Mouse (Mus musculus) midbrain, embryonic 15.5 days (tissue): ENCODE results near the gene Olfr1342. TPM values are rescaled to one million over a fixed set of nuclear protein-coding genes. Genes with fewer than 3 reads are reported as not detected.

Experiments used
- ATAC-seq: fragments of 200-750 bp; cut with Nextera tagmentation; replicated peaks from 2 replicates; pipeline ENCODE4 v1.8.0; 2017; ENCODE audit warnings: moderate TSS enrichment
- H3K27ac ChIP-seq: fragments of 300-500 bp; sonication (generic); 2 replicates; pipeline ENCODE4 v1.5.1; 2015; ENCODE audit warnings: mild to moderate bottlenecking, inconsistent platforms
- H3K27me3 ChIP-seq: fragments of 300-500 bp; sonication (generic); replicated peaks from 2 replicates; pipeline ENCODE4 v1.6.1; 2015; ENCODE audit warnings: inconsistent platforms
- H3K36me3 ChIP-seq: fragments of 300-500 bp; sonication (generic); replicated peaks from 2 replicates; pipeline ENCODE4 v1.6.1; 2015; ENCODE audit warnings: inconsistent platforms
- H3K4me1 ChIP-seq: fragments of 300-500 bp; sonication (generic); 2 replicates; pipeline ENCODE4 v1.6.1; 2015; ENCODE audit warnings: inconsistent platforms
- H3K4me2 ChIP-seq: fragments of 300-500 bp; sonication (generic); 2 replicates; pipeline ENCODE4 v1.6.1; 2015; ENCODE audit warnings: inconsistent platforms, mild to moderate bottlenecking, moderate library complexity
- H3K4me3 ChIP-seq: fragments of 300-500 bp; sonication (generic); 2 replicates; pipeline ENCODE4 v1.5.1; 2015; ENCODE audit warnings: mild to moderate bottlenecking, inconsistent platforms
- H3K9ac ChIP-seq: fragments of 300-500 bp; sonication (generic); 2 replicates; pipeline ENCODE4 v1.6.1; 2015; ENCODE audit warnings: mild to moderate bottlenecking, inconsistent platforms
- H3K9me3 ChIP-seq: fragments of 300-500 bp; sonication (generic); 2 replicates; pipeline ENCODE4 v1.6.1; 2016; ENCODE audit warnings: inconsistent platforms
- WGBS: fragments of 180-500 bp; shearing (Covaris S2); methylation state at CpG from one replicate; pipeline ENCODE4 v1.1.7; 2015; ENCODE audit warnings: mixed read lengths; 5-methylcytosine and 5-hydroxymethylcytosine counted together
- polyA plus RNA-seq: library from polyadenylated mRNA; unstranded; fragments of >200 nt; fragmentation: Nextera tagmentation; extraction: Ambion mirVana; gene quantifications from 2 replicates; pipeline ENCODE4 v1.2.1, GENCODE M21; 2015

Olfr1342 gene
- polyA plus RNA-seq, 1 experiment from 2014 or later: not detected

- no peak within 1 kb of the TSS for H3K4me2 ChIP-seq
- no peaks in the 10 kb centered on the region for H3K36me3 ChIP-seq
- ATAC-seq: no peak
- H3K9ac ChIP-seq: no peak within 1 kb of the TSS
- H3K4me1 ChIP-seq: no peaks in the 10 kb centered on the region
- H3K27me3 ChIP-seq: no peaks in the 10 kb centered on the region
- no peak within 1 kb of the TSS for H3K27ac ChIP-seq
- H3K9me3 ChIP-seq: no peaks in the 10 kb centered on the region
- H3K4me3 ChIP-seq: no peak within 1 kb of the TSS
These were observed 33.9 kb downstream of the Olfr1342 start, which contains the start of gene Olfr62 for GRCm38 (mm10) chr4:118658652-118659051. TSS of gene Olfr62 (plus strand) at chr4:118658952.

- no peaks in the 10 kb centered on the region for H3K27me3 ChIP-seq
- H3K4me1 ChIP-seq: no peaks in the 10 kb centered on the region
- no peak for ATAC-seq
- no peak overlapping the region for H3K27ac ChIP-seq
- H3K9ac ChIP-seq: no peak overlapping the region
- H3K9me3 ChIP-seq: no peaks in the 10 kb centered on the region
- H3K36me3 ChIP-seq: no peaks in the 10 kb centered on the region
- no peak overlapping the region for H3K4me2 ChIP-seq
- 7% methylated on average over 2 of the region's 2 CpGs for WGBS
- H3K4me3 ChIP-seq: no peak overlapping the region
These were observed 47.3 kb downstream of the Olfr1342 start for GRCm38 (mm10) chr4:118645234-118645633.

- H3K4me2 ChIP-seq: no peak overlapping the region
- no peak for ATAC-seq
- H3K4me3 ChIP-seq: no peak overlapping the region
- no peak overlapping the region for H3K9ac ChIP-seq
- H3K4me1 ChIP-seq: no peaks in the 10 kb centered on the region
- no peaks in the 10 kb centered on the region for H3K27me3 ChIP-seq
- H3K9me3 ChIP-seq: no peaks in the 10 kb centered on the region
- H3K27ac ChIP-seq: no peak overlapping the region
- no peaks in the 10 kb centered on the region for H3K36me3 ChIP-seq
- 44% methylated on average over 20 of the region's 20 CpGs for whole genome bisulfite sequencing
These were observed 50.0 kb downstream of the Olfr1342 start for GRCm38 (mm10) chr4:118642346-118643190.

Other genes starting within 250 kb of the Olfr1342 start
- gene Mpl, start 235.2 kb downstream of the Olfr1342 start, polyA plus RNA-seq: 0.13 and 0.14 TPM in 2 replicates
- gene Tie1, start 202.7 kb downstream of the Olfr1342 start, polyA plus RNA-seq: 16.8 and 17.1 TPM in 2 replicates
- 0.18 TPM in 1 of 2 replicates, not detected in the other for gene 2610528J11Rik, start 165.8 kb downstream of the Olfr1342 start, polyA plus RNA-seq
- gene Tmem125, start 148.7 kb downstream of the Olfr1342 start, polyA plus RNA-seq: 0.20 and 0.32 TPM in 2 replicates
- gene Cfap57, start 72.0 kb downstream of the Olfr1342 start, polyA plus RNA-seq: 2.1 and 2.3 TPM in 2 replicates
- gene Ebna1bp2, start 72.0 kb downstream of the Olfr1342 start, polyA plus RNA-seq: 88.3 and 91.6 TPM in 2 replicates
- gene Olfr62, start 33.8 kb downstream of the Olfr1342 start, polyA plus RNA-seq: not detected in 2 replicates
- not detected in 2 replicates for gene Olfr1341, start 10.8 kb upstream of the Olfr1342 start, polyA plus RNA-seq
- not detected in 2 replicates for gene Olfr1340, start 27.4 kb upstream of the Olfr1342 start, polyA plus RNA-seq
- gene Olfr1339, start 39.4 kb upstream of the Olfr1342 start, polyA plus RNA-seq: not detected in 2 replicates
- gene Olfr1338, start 66.0 kb upstream of the Olfr1342 start, polyA plus RNA-seq: not detected in 2 replicates
- not detected in 2 replicates for gene Olfr1337, start 89.8 kb upstream of the Olfr1342 start, polyA plus RNA-seq
- not detected in 2 replicates for gene Olfr1335, start 117.2 kb upstream of the Olfr1342 start, polyA plus RNA-seq
- gene Olfr1333, start 143.5 kb upstream of the Olfr1342 start, polyA plus RNA-seq: not detected in 2 replicates
- not detected in 2 replicates for gene Olfr1331, start 171.9 kb upstream of the Olfr1342 start, polyA plus RNA-seq
- gene Olfr1330, start 195.8 kb upstream of the Olfr1342 start, polyA plus RNA-seq: not detected in 2 replicates
- gene Olfr1329, start 224.7 kb upstream of the Olfr1342 start, polyA plus RNA-seq: not detected in 2 replicates
- gene Olfr1328, start 245.9 kb upstream of the Olfr1342 start, polyA plus RNA-seq: not detected in 2 replicates